Mouse (Mus musculus) small intestine, adult 2 months (tissue): ENCODE data around the gene 1700003E16Rik.

ENCODE experiments used
- CTCF ChIP-seq: fragments of 200-500 bp; IDR thresholded peaks from 2 replicates; pipeline ENCODE4 v1.5.1; 2012; ENCODE audit warnings: low read depth, mild to moderate bottlenecking, control low read depth, inconsistent platforms, low read length, moderate library complexity, mixed read lengths; ENCODE audit not compliant: insufficient replicate concordance, insufficient read length; ENCODE audit errors: extremely low read depth
- POLR2A ChIP-seq: fragments of 200-500 bp; IDR thresholded peaks from 2 replicates; pipeline ENCODE4 v1.6.1; 2012; ENCODE audit warnings: low read depth, mild to moderate bottlenecking, control low read depth, inconsistent platforms, low read length, moderate library complexity

DNA sequence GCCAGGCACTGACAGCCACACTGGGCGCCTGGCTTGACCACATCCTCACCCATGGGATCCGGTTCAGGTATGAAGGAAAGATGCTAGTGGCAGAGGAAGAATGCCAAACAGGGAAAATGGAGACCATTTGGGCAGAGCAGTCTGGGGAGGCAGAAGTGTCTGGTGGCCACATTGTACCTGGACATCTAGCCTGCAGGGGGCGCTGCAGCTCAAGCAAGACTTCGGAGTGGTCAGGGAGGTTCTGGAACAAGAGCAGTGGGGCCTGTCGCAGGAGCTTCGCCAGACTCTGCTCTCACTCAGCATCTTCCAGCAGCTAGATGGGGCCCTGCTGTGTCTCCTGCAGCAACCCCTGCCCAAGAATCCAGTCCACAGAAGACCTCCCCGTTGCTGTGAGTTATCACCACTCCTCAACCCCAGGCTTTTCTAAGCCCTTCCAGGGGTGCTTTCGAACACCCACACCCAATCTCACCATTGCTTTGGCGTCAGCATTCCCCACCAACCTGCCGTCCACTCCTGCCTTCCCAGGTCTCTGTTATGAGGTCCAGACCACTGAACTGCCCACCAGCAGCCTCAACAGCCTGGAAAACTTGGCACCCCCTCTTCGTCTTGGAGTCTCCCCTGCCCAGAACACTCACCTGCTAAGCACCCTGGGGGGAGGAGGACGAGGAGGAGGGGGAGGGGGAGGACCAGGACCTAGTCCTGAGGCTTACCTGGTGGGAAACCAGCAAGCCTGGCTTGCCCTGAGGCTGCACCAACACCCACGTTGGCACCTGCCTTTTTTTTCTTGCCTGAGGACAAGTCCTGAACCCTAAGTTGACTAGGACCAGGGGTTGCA is 48.4 kb upstream of the 1700003E16Rik start:
- TF ChIP-seq CTCF (peak; percentile 75), POLR2A (no peak; the same call in 1 of the 2 replicates)
